Mouse (Mus musculus): Measurements from ENCODE around the gene Mdfi.
A peak's percentile ranks its signal among the peaks of the same experiment; 100 is the strongest.
"Not testable (repeated sequence)": the region's sequence is repeated elsewhere in the genome, so short reads cannot be mapped to it uniquely, and the experiment has no call there.

The Mdfi gene

DNA sequence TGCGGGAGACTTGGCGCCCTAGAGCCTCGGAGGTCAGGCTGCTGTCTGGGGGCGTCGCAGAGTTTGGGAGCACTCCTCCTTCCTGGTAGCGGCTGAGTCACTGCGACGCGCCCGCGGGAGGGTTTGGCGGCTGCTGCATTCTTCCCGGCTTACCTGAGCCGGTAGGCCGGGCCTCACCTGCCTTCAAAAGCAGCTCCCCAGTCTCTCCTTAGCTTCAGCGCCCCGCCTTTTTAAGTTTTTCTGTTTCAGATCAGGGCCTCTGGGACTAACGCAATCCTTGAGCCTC is at the start of gene Mdfi:
TSS of gene Mdfi (minus strand) at position 210 of the 286 bp plus-strand sequence.
- DNase-seq (ENCODE audit: low spot score): no peak

DNA sequence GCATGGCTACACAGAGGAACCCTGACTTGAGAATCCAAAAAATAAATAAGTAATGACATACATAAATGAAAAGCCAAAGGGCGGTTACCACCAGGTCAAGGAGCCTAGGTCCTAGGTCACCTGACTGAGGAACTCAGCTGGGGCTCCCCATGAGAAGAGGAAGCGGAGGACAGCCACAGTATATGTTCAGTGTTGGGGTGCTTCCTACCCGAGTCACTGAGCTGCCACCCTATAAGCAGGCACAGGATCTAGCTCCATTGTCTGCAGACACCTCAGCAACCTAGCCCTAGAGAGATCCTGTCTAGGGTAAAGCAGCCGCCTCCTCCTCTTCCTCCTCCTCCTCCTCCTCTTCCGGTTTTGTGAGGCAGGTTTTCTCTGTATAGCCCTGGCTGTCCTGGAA is 48.6 kb upstream of the Mdfi start:
- no peak for DNase-seq (ENCODE audit: low spot score)

DNA sequence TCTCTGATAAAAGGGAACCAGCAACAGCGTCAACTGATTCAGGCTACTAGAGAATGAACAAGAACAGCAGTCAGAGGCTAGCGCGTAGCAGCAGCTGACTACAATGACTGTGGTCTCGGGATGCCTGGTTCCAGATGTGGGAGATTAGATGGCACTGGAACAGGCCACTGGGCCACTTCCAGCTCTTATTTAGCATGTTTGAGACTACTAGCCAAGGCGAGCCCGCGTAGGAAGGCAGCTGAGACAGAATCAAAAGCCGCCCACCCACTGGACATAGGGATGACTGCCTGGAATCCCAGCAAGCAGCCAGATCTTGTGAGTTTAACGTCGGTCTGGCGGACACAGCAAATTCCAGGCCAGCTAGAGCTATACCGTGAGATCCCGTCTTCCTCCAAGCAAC is 46.8 kb upstream of the Mdfi start:
- DNase-seq (ENCODE audit: low spot score): no peak

DNA sequence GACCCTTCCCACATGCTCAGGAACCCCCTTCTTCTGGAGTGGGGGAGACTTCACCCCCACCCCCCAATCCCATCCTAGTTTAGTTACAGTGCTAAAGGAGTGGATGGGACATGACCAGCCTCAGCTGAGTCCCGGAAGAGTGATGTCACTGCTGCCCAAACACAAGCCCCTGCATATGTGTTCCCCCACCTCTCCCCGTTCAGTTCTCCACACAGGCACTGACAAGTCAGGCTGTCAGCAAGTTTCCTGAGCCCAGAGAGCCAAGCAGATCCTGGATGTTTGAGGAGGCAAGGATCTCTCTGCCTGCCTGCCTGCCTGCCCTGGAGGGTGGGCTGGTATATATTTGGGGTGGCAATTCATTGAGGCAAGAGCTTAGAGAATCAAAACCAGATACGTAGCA is 44.7 kb upstream of the Mdfi start:
- DNase-seq (ENCODE audit: low spot score): no peak

DNA sequence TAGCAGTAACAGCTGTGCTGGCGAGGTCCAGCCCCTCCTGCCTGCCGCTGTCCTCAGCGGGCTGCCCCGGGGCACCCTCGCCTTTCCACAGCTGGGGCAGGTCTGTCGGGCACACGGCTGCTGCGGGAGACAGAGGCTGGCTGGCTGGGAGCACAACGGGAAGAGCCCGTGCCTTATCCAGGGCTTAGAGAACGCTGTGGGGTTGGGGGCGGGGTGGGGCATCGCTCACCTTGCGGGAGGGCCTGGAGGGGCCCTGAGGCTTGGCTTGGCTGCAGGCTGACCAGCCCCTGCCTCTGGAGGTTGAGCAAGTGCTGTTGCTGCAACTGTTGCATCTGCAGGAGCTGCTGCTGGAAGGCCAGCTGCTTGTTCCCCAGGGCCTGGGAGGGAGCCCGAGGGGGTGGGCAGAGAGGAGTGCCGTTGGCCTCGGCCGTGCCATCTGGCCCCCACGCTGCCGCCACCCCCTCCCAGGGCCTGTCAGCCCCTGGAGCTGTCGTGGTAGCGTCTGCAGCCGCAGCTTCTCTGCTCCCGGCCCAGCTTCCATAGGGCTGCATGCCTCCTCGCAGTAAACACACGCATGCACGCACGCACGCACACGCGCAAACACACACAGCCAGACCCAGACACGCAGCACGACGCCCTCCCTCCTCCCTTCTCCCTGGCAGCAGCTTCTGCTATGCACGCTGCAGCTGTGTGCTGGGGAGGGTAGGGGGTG is 44.0 kb upstream of the Mdfi start:
- no peak for DNase-seq (ENCODE audit: low spot score)

DNA sequence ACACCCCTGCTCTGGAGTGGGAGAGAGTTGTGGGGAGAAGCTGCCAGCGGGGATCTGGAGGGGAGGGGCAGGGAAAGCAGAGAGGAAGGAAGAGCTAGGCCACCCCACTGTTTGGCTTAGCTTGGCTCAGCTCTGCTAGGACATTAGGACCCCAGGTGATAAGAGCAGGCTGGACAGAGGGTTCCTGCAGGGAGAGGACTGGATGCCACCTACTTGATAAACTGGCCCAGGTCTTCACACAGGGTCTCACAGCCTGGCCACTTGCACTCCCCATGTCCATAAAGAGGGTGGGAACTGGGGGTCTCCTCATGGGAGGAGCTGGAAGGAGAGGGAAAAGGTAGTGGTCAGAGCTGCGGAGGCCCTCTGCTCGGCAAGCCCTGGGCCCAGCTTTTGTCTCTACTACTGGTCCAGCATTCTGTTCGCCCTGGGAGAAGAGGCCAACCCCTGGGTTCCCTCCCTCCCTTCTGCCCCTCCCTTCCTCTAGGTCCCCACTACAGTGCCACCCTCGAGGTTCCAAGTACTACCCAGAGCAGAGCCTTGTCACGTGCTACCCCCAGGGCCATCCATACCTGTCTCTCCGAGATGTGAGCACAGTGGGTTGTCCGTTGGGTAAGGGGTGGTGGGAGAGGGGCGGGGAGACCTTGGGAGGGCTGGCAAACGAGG is 43.4 kb upstream of the Mdfi start:
- DNase-seq (ENCODE audit: low spot score): no peak

DNA sequence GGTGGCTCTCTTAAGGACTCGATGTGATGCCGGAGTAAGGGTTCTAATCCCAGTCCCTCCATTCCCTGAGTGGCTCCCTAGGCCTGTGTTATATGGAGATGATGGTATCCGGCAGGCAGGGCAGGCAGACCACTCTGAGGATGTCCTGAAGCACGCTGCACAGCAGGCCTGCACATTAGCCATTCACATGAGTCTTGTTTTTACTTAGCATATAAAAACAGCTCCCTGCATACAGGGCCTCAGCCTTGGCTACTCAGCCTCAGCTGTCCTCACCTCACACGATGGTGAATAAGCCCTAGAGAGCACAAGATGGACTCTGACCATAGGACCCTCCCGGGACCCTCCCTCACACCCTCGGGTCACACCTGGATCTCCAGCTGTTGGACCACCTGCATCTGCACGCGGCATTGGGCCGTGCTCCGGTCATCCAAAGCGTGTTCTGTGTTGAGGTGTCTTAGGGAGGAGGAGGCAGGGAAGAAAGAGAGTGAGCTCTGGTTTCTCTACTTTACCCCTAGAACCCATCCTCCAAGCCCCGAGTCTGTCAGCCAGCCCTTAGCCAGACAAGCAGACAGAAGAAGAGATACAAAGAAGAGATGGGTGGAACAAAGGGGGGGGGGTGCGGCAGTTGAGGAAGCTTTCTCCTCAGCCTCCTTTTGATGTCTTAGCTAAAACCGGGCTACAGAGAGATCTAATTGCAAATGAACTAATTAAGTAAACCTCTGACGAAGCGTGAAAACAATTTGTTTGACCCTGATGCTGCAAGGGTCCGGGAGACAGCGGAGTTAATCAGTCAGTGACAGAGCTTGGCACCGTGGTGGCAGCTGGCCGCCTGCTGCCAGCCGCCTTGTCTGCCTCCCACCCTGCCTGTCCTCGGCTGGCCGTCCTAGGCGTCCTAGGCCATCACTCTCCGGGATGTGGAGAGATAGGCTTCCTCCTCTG is 42.6 kb upstream of the Mdfi start:
- DNase-seq (ENCODE audit: low spot score): no peak

DNA sequence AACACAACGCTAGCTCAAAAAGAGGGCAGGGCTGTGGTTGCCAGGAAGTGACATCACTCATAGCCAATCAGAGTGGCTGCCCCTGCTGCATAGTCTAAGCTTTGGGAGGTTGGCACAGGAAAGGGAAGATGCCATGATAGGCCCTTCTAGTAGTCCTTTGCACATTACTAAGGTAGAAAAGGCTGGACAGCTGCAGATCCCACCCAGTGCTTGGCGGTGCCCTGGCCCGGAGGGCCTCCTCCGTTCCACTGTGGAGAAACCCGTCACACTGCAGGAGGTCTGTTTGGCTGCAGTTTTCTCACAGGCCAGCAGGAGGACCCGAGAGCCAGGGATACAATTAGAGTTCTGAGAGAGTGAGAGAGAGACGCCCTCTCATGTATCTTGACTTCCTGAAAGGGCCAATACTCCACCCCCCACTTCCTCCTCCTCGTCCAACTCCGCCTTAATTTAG is 38.9 kb upstream of the Mdfi start:
- peak; percentile 88 for DNase-seq (ENCODE audit: low spot score)

DNA sequence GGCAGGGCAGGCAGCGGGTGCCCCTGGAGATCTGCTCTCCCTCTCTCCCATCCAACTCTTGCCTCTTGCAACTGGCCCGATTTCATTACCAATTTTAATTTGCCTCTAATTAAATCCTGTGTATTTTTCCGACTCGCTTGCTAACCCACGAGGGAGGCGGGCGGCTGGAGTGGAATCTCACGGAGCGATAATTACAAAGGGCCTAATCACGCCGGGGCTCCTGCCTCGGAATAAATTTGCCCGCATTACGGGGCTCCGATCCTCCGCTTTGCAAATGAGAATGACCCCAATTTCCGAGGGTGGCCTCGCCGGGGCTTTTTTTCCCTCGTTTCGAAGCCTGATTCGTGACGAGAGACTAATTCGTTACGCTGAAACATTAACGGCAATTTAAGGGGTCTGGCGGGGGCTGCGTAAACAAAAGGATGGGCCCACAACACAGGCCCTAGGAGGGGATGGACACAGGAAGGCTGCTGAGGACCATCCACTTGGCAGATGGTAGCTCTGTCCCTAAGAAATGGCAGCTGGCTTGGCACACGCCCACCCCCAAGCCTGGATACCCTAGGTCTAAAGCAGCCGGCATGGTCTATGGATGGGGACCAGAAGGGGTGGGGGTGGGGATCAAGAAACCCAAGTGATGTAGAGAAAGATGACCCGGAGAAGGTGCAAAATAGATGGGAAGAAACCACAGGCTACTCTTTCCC is 38.0 kb upstream of the Mdfi start:
- DNase-seq (ENCODE audit: low spot score): no peak

DNA sequence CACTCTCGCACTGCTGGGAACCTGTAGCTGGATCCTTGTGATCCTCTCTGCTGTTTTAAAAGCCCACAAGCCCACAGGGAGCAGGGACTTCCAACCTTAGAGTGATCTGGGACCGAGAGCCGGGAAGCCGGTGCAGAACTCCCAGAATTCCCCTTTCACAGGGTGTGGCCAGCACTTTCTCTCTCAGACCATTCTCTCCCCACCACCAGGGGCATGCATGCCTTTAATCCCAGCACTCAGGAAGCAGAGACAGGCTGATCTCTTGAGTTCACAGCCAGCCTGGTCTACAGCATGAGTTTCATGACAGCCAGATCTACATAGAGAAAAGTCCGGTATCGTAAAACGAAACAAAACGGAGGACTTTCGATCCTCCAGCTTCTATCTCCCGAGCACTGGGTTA is 35.4 kb upstream of the Mdfi start:
- no peak for DNase-seq (ENCODE audit: low spot score)

DNA sequence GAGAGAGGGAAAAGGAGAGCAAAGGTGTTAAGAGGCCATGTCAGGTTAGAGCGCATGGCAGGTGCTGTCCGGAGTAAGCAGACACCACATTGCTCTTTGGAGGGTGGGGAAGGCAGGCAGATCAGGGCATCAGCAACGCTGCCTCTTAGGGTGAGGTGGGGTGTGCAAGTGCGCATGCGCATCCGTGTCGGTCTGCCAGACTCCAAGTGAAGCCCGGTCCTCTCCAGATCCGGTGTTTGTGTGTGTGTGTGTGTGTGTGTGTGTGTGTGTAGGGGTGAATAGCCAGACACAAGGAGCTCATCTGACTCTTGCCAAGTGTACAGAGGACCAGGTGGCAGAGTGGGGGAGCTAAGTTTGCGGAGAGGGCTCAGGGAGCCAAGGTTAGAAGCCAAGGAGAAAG is 31.5 kb upstream of the Mdfi start:
- DNase-seq (ENCODE audit: low spot score): no peak

DNA sequence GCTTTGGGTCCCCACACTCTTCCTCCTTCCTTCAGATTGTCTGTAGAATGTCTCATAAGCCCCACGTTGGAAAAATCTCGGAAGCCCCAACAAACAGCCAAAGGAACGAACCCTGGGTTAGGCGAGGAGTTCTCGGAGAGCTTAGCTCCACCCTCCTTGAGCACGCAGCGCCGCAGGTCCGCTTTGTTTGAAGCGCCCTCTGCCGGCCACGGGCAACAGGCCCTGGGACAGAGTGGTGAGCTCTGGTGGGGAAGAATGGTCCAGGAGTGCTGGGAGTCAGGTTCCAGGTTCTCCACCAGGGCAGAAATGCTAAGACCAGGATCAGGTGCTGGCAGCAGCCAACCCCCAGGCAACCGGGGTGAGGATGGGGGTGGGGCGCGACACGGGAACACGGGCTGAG is 30.0 kb upstream of the Mdfi start:
- peak; percentile 74 for DNase-seq (ENCODE audit: low spot score)

DNA sequence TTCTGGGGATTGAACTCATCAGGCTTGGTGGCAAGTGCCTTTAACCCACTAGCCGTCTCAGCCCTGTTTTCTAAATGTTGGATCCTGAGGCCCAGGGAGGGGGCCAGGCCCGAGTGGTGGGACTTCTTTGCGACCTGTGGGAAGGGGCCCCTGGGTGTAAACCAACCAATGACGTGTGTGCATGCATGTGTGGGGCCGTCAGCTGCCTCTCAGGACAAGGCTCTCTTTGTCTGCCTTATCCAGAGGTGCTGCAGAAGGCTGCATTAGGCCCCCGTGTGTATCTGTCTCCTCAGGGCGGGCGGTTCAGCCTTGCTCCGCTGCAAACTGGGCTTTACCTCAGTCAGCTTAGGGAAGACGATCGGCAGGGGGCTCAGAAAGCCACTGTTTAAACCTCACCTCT is 28.9 kb upstream of the Mdfi start:
- no peak for DNase-seq (ENCODE audit: low spot score)

DNA sequence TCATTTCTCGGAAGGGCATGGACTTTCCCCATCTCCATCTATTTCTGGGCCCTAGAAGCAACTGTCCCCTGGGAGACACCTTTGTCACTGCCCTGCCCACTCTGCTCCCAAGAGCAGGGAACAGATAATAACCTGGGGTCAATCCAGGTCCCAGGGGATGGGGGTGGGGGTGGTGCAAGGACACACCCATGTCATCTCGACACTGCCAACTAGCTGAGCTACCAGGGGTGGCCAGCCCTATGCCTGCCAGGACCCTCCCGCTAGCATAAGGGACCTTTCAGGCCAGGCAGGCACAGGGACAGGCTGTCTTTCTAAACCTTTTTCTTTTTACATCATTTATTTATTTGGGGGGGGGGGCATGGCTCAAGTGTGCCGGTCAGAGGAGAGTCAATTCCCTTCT is 28.5 kb upstream of the Mdfi start:
- DNase-seq (ENCODE audit: low spot score): no peak

DNA sequence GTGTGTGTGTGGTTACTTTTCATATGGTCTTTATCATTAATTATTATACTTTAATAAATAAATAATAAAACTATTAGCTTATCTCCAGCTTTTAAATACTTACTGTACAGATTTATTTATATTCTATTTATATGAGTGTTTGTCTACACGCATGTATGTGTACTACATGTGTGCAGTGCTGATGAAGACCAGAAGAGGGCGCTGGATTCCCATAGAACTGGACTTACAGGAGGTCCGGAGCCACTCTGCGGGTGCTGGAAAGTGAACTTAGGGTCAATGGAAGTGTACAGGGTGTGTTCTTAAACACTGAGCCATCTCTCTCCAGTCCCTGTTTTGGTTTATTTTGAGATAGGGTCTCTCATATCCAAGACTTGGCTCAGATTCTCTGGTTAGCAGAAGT is 21.1 kb upstream of the Mdfi start:
- DNase-seq (ENCODE audit: low spot score): no peak

DNA sequence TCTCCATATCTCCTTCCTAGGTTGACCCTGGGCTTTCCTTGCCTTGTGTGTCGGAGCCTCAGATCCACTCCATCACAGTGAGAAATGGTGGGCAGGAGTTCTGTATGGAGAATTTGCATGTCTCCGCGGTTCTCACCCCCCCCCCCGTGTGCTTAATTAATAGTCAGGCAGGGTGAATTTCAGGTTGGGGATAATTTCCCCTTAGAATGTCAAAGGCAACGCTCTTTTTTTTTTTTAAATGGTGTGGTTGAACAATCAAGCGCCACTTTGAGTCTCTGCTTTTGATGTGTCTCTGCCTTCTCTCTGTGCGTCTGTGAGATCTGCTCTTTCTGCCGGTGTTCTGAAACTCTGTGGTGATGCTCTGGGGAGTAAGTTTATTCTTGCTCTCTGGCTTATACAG is 20.4 kb upstream of the Mdfi start:
- no peak for DNase-seq (ENCODE audit: low spot score)

DNA sequence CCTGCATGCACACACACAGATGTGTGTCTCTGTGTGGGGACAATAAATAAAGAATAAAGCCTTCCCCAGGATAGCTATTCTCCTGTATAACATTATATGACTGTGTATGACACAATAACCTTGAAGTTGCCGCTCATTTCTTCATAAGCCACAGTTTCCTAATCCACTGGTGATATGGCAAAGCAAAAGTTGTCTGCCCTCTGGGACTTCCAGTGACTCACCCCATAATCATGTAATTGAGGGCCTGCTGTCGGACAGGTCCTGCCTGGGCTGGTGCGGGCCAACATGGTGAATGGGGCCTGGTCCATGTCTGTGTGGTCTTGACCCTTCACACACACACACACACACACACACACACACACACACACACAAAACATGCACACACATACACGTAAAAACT is 19.3 kb upstream of the Mdfi start:
- no peak for DNase-seq (ENCODE audit: low spot score)

DNA sequence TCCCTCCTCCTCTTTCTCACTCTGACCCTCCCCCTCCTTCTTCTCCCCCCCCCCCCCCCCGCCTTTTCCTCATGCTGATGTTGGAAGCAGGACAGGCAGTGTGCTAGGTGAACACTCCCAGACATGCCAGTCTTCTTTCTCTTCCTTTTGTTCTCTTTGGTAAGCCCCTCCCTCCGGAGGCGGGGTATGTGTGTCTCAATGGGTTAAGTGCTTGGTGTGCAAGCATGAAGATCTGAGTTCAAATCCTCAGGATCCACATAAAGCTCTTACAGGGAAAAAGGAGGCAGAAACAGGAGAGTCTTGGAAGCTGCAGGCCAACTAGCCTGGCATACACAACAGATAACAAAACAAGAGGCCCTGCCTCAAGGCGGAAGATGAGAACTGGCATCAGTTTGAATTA is 18.8 kb upstream of the Mdfi start:
- no peak for DNase-seq (ENCODE audit: low spot score)

DNA sequence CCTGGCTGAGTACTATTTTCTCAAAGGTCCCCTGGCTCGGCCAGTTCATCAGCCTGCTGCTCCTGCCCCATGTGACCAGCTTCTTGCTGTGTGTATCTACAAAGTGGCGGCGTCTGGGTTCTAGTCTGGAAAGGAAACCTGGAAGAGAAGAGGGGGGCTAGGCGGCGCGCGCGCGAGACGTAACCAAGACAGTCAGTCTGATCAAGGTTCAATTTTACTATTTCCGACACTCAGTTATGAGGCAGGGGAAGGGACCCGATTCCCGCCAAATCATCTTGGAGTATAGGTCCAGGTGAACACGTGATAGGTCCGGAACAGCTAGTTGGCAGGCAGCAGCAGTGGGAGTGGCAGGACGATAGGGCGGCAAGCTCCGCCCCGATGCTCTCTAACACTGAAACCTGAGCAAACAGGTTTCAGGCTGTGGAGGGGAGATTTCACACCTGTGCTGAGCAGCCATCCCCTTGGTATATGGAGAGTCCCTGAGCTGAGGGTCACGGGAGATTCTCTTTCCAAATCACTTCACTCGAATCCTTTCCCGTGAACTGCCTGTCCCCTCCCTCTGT is 17.4 kb upstream of the Mdfi start:
- DNase-seq (ENCODE audit: low spot score): not testable (repeated sequence)

DNA sequence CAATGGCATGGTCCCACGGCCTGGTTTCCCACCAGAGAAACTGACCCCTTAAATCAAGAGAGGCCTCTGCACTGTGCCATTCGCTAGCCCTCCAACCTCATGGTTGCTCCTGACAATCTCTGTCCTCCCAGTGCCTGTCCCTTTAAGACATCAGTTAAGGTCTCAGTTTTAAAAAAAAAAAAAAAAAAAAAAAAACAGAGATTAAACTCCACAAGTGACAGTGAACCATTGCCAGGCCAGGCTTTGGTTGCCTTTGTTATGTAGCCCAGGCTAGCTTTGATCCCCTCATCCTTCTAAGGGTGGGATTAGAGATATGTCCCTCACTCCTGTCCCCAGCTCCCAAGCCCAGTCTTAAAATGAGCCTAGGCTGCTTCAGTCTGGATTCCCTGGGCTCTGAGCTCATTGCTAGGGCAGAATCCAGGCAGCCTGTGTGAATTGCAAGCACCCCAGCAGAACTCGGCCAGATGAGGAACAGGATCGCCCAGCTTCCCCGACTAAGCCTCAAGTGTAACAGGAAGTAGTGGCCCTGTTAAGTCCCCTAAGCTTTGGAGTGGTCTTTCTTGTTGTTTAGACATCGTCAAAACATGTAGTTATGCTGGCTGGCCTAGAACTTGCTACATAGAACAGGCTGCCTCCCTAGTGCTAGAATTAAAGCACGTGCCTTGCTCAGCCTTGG is 16.3 kb upstream of the Mdfi start:
- no peak for DNase-seq (ENCODE audit: low spot score)

DNA sequence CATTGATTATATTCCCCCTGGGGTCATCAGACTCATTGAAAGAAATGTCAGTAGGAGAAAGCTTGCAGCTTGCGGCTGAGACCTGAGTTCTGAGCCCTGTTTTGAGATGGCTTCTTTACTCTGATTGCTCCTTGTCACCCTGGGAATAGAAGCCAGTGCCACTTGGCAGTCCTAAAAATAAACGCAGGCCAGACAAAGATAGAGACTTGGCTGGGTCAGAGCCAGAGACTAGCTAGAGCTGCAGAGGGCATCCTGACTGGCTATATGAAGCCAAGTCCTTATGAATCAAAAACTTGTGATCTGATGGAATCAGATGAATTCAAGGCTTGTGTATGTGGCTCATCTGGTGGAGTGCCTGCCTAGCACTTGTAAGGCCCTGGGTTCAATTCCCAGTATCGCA is 15.5 kb upstream of the Mdfi start:
- DNase-seq (ENCODE audit: low spot score): no peak

DNA sequence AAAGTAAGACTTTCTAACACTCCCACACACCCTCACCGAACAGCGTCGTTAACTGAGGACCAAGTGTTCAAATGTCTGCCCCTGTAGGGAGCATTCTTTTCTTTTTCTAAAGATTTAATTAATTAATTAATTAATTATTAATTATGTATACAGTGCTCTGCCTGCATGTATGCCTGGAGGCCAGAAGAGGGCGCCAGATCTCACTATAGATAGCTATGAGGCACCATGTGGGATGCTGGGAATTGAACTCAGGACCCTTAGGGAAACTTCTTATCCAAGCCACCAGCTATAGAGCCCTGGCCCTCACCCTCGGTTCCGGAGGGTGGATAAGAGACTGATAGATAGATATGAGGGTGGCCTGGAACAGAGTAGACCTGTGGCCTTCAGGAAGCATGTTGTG is 13.5 kb upstream of the Mdfi start:
- no peak for DNase-seq (ENCODE audit: low spot score)

Measured in T-cell, adult 2 months (primary cell).